Mouse (Mus musculus): ENCODE data around the gene Efnb2. TPM values are rescaled to one million over a fixed set of nuclear protein-coding genes. Genes with fewer than 3 reads are reported as not detected.
A peak's percentile ranks its signal among the peaks of the same experiment; 100 is the strongest.

Efnb2 gene
- polyA plus RNA-seq (2015; fragmentation: Nextera tagmentation; extraction: Ambion mirVana) = 15.1 and 20.4 TPM in 2 replicates

- Histone ChIP-seq H3K27me3 (ENCODE audit: control insufficient read depth, insufficient read depth, low read depth, low read length) (no peaks in the 10 kb centered on the region), H3K4me2 (ENCODE audit: low read depth, low read length) (peak within 1 kb of the TSS; percentile 97), H3K4me1 (replicated peaks; ENCODE audit: control insufficient read depth, insufficient read depth, low read length) (peaks cover 22% of the 10 kb centered on the region; the same call in 1 of the 2 replicates), H3K9me3 (ENCODE audit: control insufficient read depth, low read length) (no peaks in the 10 kb centered on the region), H3K27ac (ENCODE audit: low read length) (peak within 1 kb of the TSS; percentile 96), H3K4me3 (ENCODE audit: low read length) (peak within 1 kb of the TSS; percentile 95), H3K36me3 (ENCODE audit: control insufficient read depth, insufficient read depth, low read length) (peaks cover 6% of the 10 kb centered on the region), H3K9ac (ENCODE audit: low read length) (peak within 1 kb of the TSS; percentile 95)
- 0% methylated on average over 60 of the region's 70 CpGs for WGBS
- peak; percentile 92 for ATAC-seq (ENCODE audit: low read depth)
Measured at GRCm38 (mm10) chr8:8661103-8661758, at the start of gene Efnb2. Gene Efnb2, minus strand, starts transcription at chr8:8661242.

GRCm38 (mm10) chr8:8704813-8705212 is 43.8 kb upstream of the Efnb2 start:
- ATAC-seq (ENCODE audit: low read depth) = no peak
- no peaks in the 10 kb centered on the region for H3K4me1 ChIP-seq (replicated peaks; ENCODE audit: control insufficient read depth, insufficient read depth, low read length)
- H3K36me3 ChIP-seq (ENCODE audit: control insufficient read depth, insufficient read depth, low read length) = no peaks in the 10 kb centered on the region
- 61% methylated on average over 9 of the region's 9 CpGs for WGBS
- H3K9me3 ChIP-seq (ENCODE audit: control insufficient read depth, low read length) = no peaks in the 10 kb centered on the region
- no peak overlapping the region for H3K27ac ChIP-seq (ENCODE audit: low read length)
- no peak overlapping the region for H3K4me3 ChIP-seq (ENCODE audit: low read length)
- H3K27me3 ChIP-seq (ENCODE audit: control insufficient read depth, insufficient read depth, low read depth, low read length) = no peaks in the 10 kb centered on the region
- H3K4me2 ChIP-seq (ENCODE audit: low read depth, low read length) = no peak overlapping the region
- no peak overlapping the region for H3K9ac ChIP-seq (ENCODE audit: low read length)

DNA sequence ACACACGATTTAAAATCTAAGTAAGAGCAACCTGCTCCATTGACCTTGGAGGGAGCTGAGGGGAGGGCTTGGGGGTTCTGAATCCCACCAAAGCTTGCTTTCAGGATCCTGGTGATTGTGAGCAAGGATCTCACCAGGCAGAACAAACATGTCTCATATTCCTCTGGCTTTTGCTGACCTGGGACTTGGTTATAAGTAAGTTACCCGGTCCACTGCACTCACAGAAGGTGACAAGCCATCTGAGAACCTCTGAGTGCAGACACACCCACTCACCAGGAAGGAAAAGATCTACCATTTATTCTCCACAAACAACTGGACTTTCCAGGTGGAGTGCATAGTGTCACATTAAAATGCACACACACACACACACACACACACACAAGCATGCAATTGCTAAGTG is 42.6 kb upstream of the Efnb2 start:
- Histone ChIP-seq H3K4me1 (replicated peaks; ENCODE audit: control insufficient read depth, insufficient read depth, low read length) (no peaks in the 10 kb centered on the region), H3K4me2 (ENCODE audit: low read depth, low read length) (no peak overlapping the region), H3K9me3 (ENCODE audit: control insufficient read depth, low read length) (no peaks in the 10 kb centered on the region), H3K27ac (ENCODE audit: low read length) (no peak overlapping the region), H3K9ac (ENCODE audit: low read length) (no peak overlapping the region), H3K27me3 (ENCODE audit: control insufficient read depth, insufficient read depth, low read depth, low read length) (no peaks in the 10 kb centered on the region), H3K4me3 (ENCODE audit: low read length) (no peak overlapping the region), H3K36me3 (ENCODE audit: control insufficient read depth, insufficient read depth, low read length) (no peaks in the 10 kb centered on the region)
- no peak for ATAC-seq (ENCODE audit: low read depth)
- 55% methylated on average over 2 of the region's 2 CpGs for WGBS

DNA sequence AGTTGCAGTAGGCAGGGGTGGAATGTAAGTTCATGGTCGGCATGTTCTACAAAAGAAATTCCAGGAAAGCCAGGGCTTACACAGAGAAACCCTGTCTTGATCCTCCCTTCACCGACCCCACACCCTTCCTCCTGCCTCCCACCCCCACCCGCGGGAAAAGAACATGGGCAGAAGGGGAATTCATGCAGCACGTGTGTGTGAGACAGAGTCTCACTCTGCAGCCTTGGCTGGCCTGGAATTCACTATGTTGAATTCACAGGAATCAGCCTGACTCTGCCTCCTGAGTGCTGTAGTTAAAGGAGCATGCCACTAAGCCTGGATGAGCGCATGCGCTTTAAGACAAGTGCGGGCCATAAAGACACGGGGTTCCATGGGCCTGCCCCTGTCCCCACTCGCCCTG is 39.8 kb upstream of the Efnb2 start:
- Histone ChIP-seq H3K9ac (ENCODE audit: low read length) (no peak overlapping the region), H3K9me3 (ENCODE audit: control insufficient read depth, low read length) (no peaks in the 10 kb centered on the region), H3K4me2 (ENCODE audit: low read depth, low read length) (no peak overlapping the region), H3K27me3 (ENCODE audit: control insufficient read depth, insufficient read depth, low read depth, low read length) (no peaks in the 10 kb centered on the region), H3K4me3 (ENCODE audit: low read length) (no peak overlapping the region), H3K4me1 (replicated peaks; ENCODE audit: control insufficient read depth, insufficient read depth, low read length) (no peaks in the 10 kb centered on the region), H3K36me3 (ENCODE audit: control insufficient read depth, insufficient read depth, low read length) (no peaks in the 10 kb centered on the region), H3K27ac (ENCODE audit: low read length) (no peak overlapping the region)
- 82% methylated on average over 10 of the region's 10 CpGs for WGBS
- ATAC-seq (ENCODE audit: low read depth) = no peak

GRCm38 (mm10) chr8:8700229-8700628 is 39.2 kb upstream of the Efnb2 start:
- 74% methylated on average over 4 of the region's 4 CpGs for WGBS
- Histone ChIP-seq H3K9me3 (ENCODE audit: control insufficient read depth, low read length) (no peaks in the 10 kb centered on the region), H3K27ac (ENCODE audit: low read length) (no peak overlapping the region), H3K27me3 (ENCODE audit: control insufficient read depth, insufficient read depth, low read depth, low read length) (no peaks in the 10 kb centered on the region), H3K36me3 (ENCODE audit: control insufficient read depth, insufficient read depth, low read length) (no peaks in the 10 kb centered on the region), H3K4me2 (ENCODE audit: low read depth, low read length) (no peak overlapping the region), H3K4me1 (replicated peaks; ENCODE audit: control insufficient read depth, insufficient read depth, low read length) (no peaks in the 10 kb centered on the region), H3K4me3 (ENCODE audit: low read length) (no peak overlapping the region), H3K9ac (ENCODE audit: low read length) (no peak overlapping the region)
- ATAC-seq (ENCODE audit: low read depth) = no peak

DNA sequence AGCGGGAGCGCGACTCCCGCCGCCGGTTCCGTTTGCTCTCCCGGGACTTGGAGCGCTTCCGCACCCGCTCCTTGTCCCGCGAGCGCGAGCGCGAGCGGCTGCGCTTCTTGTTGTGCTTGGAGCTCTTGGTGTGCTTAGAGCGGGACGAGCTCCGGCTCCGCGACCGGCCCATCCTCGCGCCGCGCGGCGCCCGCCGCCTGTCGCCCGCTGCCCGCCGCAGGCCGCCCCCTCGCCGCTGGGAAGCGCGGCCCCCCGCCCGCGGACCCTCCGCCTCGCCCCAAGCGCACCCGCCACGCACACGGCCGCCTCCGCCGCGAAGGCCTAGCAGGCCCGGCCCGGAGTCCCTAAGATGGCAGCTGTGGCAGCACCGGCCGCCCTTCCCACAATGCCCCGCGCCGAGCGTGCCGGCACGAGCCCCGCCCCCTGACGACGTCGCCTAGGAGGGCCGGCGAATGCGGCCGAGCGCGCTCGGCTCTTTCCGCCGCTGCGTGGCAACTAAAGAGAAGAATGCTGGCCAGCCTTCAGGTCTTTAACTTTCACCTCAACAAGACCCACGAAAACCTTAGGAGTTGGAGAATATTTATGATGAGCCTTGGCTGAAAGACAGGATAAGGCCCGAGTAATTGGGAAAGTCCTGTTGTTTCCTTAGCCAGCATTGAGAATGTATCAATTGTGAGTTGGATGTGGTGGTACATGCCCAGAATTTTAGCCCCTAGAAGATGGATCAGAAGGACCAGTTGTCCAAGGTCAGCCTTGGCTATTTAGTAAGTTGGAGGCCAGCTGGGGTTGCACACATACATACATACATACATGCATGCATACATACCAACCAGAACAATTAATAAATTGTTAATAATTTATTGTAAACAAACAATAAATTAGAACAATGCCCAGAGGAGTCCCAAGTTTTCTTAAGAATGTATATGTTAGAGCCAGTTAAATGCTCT is 29.4 kb upstream of the Efnb2 start, which contains the start of gene Arglu1:
TSS of gene Arglu1 (minus strand) at position 376 of the 947 bp plus-strand sequence.
- Histone ChIP-seq H3K9ac (ENCODE audit: low read length) (peak within 1 kb of the TSS; percentile 99), H3K27ac (ENCODE audit: low read length) (peak within 1 kb of the TSS; percentile 94), H3K9me3 (ENCODE audit: control insufficient read depth, low read length) (no peaks in the 10 kb centered on the region), H3K4me3 (ENCODE audit: low read length) (peak within 1 kb of the TSS; percentile 87), H3K27me3 (ENCODE audit: control insufficient read depth, insufficient read depth, low read depth, low read length) (no peaks in the 10 kb centered on the region), H3K4me1 (replicated peaks; ENCODE audit: control insufficient read depth, insufficient read depth, low read length) (peaks cover 34% of the 10 kb centered on the region), H3K4me2 (ENCODE audit: low read depth, low read length) (peak within 1 kb of the TSS; percentile 72), H3K36me3 (ENCODE audit: control insufficient read depth, insufficient read depth, low read length) (no peaks in the 10 kb centered on the region)
- ATAC-seq (ENCODE audit: low read depth) = peak; percentile 95
- WGBS = under 1% methylated on average over 65 of the region's 81 CpGs

DNA sequence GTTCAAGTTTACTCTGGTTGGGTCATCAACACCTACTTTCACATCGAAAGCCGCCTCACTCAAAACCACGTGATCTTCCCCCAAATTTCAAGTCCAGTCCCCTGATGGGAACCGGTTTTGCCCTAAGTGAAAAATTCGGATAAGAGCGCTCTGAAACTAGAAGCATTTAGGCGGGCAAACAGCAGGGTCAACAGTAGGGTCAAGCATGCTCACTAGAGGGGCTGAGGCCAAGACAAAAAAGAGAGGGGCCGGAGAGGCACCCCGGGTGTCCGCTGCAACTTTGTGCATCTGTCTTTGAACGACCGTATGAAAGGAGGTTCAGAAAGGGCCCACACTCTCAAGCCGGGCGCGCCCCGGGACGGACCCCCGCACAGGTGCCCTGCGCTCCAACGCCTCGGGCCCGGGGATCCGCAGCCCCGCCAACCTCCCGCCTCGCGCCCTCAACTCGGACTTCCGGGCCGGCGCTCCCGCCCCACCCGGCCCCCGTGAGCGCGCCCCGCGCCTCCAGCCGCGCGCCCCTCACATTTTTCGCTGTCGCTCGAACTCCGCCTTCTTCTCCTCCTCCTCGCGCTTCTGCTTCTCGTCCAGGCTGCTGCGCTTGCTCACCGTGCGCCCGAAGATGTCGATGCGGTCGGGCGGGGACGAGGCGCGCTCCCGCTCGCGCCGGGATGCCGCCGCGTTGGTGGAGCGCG is 28.6 kb upstream of the Efnb2 start:
- H3K4me3 ChIP-seq (ENCODE audit: low read length) = peak overlapping the region; percentile 87
- H3K27ac ChIP-seq (ENCODE audit: low read length) = peak overlapping the region; percentile 94
- peak; percentile 74 for ATAC-seq (ENCODE audit: low read depth)
- H3K27me3 ChIP-seq (ENCODE audit: control insufficient read depth, insufficient read depth, low read depth, low read length) = no peaks in the 10 kb centered on the region
- peaks cover 35% of the 10 kb centered on the region for H3K4me1 ChIP-seq (replicated peaks; ENCODE audit: control insufficient read depth, insufficient read depth, low read length)
- H3K9me3 ChIP-seq (ENCODE audit: control insufficient read depth, low read length) = no peaks in the 10 kb centered on the region
- H3K9ac ChIP-seq (ENCODE audit: low read length) = peak overlapping the region; percentile 99
- under 1% methylated on average over 66 of the region's 68 CpGs for WGBS
- peak overlapping the region; percentile 72 for H3K4me2 ChIP-seq (ENCODE audit: low read depth, low read length)
- no peaks in the 10 kb centered on the region for H3K36me3 ChIP-seq (ENCODE audit: control insufficient read depth, insufficient read depth, low read length)

- Histone ChIP-seq H3K27ac (ENCODE audit: low read length) (no peak overlapping the region), H3K9me3 (ENCODE audit: control insufficient read depth, low read length) (no peaks in the 10 kb centered on the region), H3K27me3 (ENCODE audit: control insufficient read depth, insufficient read depth, low read depth, low read length) (no peaks in the 10 kb centered on the region), H3K4me3 (ENCODE audit: low read length) (peak overlapping the region; percentile 87), H3K4me2 (ENCODE audit: low read depth, low read length) (peak overlapping the region; percentile 72), H3K9ac (ENCODE audit: low read length) (peak overlapping the region; percentile 99), H3K36me3 (ENCODE audit: control insufficient read depth, insufficient read depth, low read length) (no peaks in the 10 kb centered on the region), H3K4me1 (replicated peaks; ENCODE audit: control insufficient read depth, insufficient read depth, low read length) (peaks cover 35% of the 10 kb centered on the region)
- 3% methylated on average over 9 of the region's 9 CpGs for WGBS
- no peak for ATAC-seq (ENCODE audit: low read depth)
Measured at GRCm38 (mm10) chr8:8688823-8689453, 27.9 kb upstream of the Efnb2 start.
